Mouse (Mus musculus) cerebellum, adult 2 months (tissue): ENCODE data around the gene Atp2b4.

ENCODE experiments used
- CTCF ChIP-seq: fragments of 200-500 bp; IDR thresholded peaks from 2 replicates; pipeline ENCODE4 v1.5.1; 2011; ENCODE audit warnings: low read depth, mild to moderate bottlenecking, control low read depth, low read length, moderate library complexity, borderline replicate concordance; ENCODE audit not compliant: insufficient read depth
- POLR2A ChIP-seq: fragments of 200-500 bp; IDR thresholded peaks from 2 replicates; pipeline ENCODE4 v1.6.1; 2011; ENCODE audit warnings: low read length, control low read depth, borderline replicate concordance; ENCODE audit not compliant: insufficient read depth

DNA sequence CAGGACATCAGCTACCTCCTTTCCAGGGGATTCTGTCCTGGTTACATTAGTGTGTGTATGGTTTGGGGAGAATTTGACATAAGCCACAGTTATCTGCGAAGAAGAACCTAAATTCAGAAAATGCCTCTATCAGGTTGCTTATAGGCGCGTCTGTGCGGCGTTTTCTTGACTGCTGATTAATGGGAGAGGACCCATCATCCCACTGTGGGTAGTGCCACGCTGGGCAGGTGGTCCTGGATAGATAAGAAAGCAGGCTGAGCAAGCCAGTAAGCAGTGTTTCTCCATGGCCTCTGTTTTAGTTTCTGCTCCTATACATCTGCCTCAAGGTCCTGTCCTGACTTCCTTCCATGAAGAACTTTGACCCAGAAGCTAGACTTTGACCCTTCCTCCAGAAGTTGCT is 43.1 kb upstream of the Atp2b4 start:
- TF ChIP-seq CTCF (no peak), POLR2A (no peak)
